ENCODE assay signal across 26 mouse cellular contexts in the genomic region with DNA sequence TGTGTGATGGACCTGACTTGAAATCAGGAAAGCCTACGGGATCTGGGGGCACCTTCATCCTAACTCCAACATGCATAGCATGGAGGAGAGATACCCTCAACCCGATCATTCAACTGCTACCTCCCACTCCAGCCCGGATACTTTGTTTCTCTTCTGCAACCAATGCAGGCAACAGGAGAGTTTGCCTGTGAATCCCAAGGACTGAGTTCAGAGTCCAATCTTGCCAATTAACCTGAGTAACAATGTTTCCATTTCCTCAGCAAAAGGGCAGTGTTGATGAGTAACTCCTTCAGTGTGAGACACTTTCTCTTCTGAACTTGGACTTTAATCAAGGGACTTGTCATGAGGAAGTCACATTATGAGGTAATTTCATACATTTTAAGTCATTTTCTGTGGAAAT.
DNase-seq lines count a peak whose midpoint lies in the region; ATAC-seq lines count a peak whose summit lies in the region.
"Had no signal": no experiment of that assay in that cellular context is flagged by ENCODE, and none has a peak within 500 bp of the region (broad histone marks: within the 10 kb centered on the region; RNA-seq: fewer than 3 reads in every experiment).

No protein-coding gene starts in this region.

- peaks cover 6% of the 10 kb centered on the region; the same call in 1 of the 2 replicates for H3K4me1 ChIP-seq in kidney, embryonic 14.5 days (ENCODE audit: control insufficient read depth, insufficient read depth, low read length)
- H3K4me1 ChIP-seq in limb, embryonic 13.5 days = peaks cover 44% of the 10 kb centered on the region
- peaks cover 39% of the 10 kb centered on the region for H3K4me1 ChIP-seq in limb, embryonic 10.5 days
- H3K4me1 ChIP-seq in kidney, embryonic 16.5 days (ENCODE audit: insufficient read depth, low read length) = peaks cover 10% of the 10 kb centered on the region; the same call in 1 of the 2 replicates
- H3K4me1 ChIP-seq in forebrain, embryonic 10.5 days = peaks cover 20% of the 10 kb centered on the region
- H3K4me1 ChIP-seq: heart, embryonic 15.5 days had no signal

- no peak overlapping the region for H3K27ac ChIP-seq in kidney, embryonic 14.5 days (ENCODE audit: low read depth, low read length)
- peak overlapping the region; percentile 17; the same call in 1 of the 2 replicates for H3K27ac ChIP-seq in limb, embryonic 13.5 days
- H3K27ac ChIP-seq in limb, embryonic 10.5 days = no peak overlapping the region
- no peak overlapping the region for H3K27ac ChIP-seq in kidney, embryonic 16.5 days (ENCODE audit: low read length)
- H3K27ac ChIP-seq in forebrain, embryonic 10.5 days = no peak overlapping the region
- H3K27ac ChIP-seq: embryonic facial prominence, embryonic 15.5 days; forebrain, embryonic 12.5 days; heart, adult 2 months; heart, embryonic 15.5 days; hindbrain, embryonic 10.5 days; hindbrain, embryonic 15.5 days had no signal

- no peaks in the 10 kb centered on the region for H3K27me3 ChIP-seq in kidney, embryonic 14.5 days (ENCODE audit: control insufficient read depth, insufficient read depth, low read length)
- no peaks in the 10 kb centered on the region; the same call in 1 of the 2 replicates for H3K27me3 ChIP-seq in limb, embryonic 13.5 days
- 0 out of 2 replicates have a peak, but pooled peaks cover 4% of the 10 kb centered on the region for H3K27me3 ChIP-seq in limb, embryonic 10.5 days (ENCODE audit: low read depth, poor library complexity, severe bottlenecking)
- H3K27me3 ChIP-seq in kidney, embryonic 16.5 days (ENCODE audit: insufficient read depth, low read length) = no peaks in the 10 kb centered on the region; the same call in 1 of the 2 replicates
- H3K27me3 ChIP-seq in forebrain, embryonic 10.5 days (ENCODE audit: poor library complexity, severe bottlenecking) = no peaks in the 10 kb centered on the region
- H3K27me3 ChIP-seq: CH12.LX; embryonic facial prominence, embryonic 15.5 days; forebrain, embryonic 12.5 days; hindbrain, embryonic 15.5 days had no signal

- no peaks in the 10 kb centered on the region for H3K36me3 ChIP-seq in kidney, embryonic 14.5 days (ENCODE audit: control insufficient read depth, insufficient read depth, low read length)
- no peaks in the 10 kb centered on the region for H3K36me3 ChIP-seq in limb, embryonic 13.5 days
- H3K36me3 ChIP-seq in limb, embryonic 10.5 days = no peaks in the 10 kb centered on the region
- no peaks in the 10 kb centered on the region for H3K36me3 ChIP-seq in kidney, embryonic 16.5 days (ENCODE audit: insufficient read depth, low read length)
- no peaks in the 10 kb centered on the region for H3K36me3 ChIP-seq in forebrain, embryonic 10.5 days (replicated peaks)
- H3K36me3 ChIP-seq: embryonic facial prominence, embryonic 15.5 days; forebrain, embryonic 12.5 days; heart, embryonic 15.5 days; hindbrain, embryonic 10.5 days; hindbrain, embryonic 15.5 days had no signal

- H3K9ac ChIP-seq in kidney, embryonic 14.5 days (ENCODE audit: low read depth, low read length) = no peak overlapping the region
- H3K9ac ChIP-seq in limb, embryonic 13.5 days = no peak overlapping the region
- H3K9ac ChIP-seq in kidney, embryonic 16.5 days (replicated peaks; ENCODE audit: low read length) = no peak overlapping the region
- H3K9ac ChIP-seq: embryonic facial prominence, embryonic 15.5 days; forebrain, embryonic 12.5 days; heart, embryonic 15.5 days; hindbrain, embryonic 15.5 days had no signal

- H3K9me3 ChIP-seq in kidney, embryonic 14.5 days (ENCODE audit: control insufficient read depth, low read length) = no peaks in the 10 kb centered on the region
- H3K9me3 ChIP-seq in limb, embryonic 13.5 days = no peaks in the 10 kb centered on the region
- no peaks in the 10 kb centered on the region for H3K9me3 ChIP-seq in limb, embryonic 10.5 days (replicated peaks)
- no peaks in the 10 kb centered on the region for H3K9me3 ChIP-seq in kidney, embryonic 16.5 days (ENCODE audit: low read length)
- H3K9me3 ChIP-seq in forebrain, embryonic 10.5 days = no peaks in the 10 kb centered on the region
- H3K9me3 ChIP-seq: embryonic facial prominence, embryonic 15.5 days; forebrain, embryonic 12.5 days; heart, embryonic 15.5 days; hindbrain, embryonic 10.5 days; hindbrain, embryonic 15.5 days had no signal

- H3K4me2 ChIP-seq in kidney, embryonic 14.5 days (replicated peaks; ENCODE audit: low read depth, low read length) = no peak overlapping the region
- H3K4me2 ChIP-seq in limb, embryonic 13.5 days (replicated peaks) = no peak overlapping the region
- H3K4me2 ChIP-seq in kidney, embryonic 16.5 days (replicated peaks; ENCODE audit: low read depth, low read length) = no peak overlapping the region
- H3K4me2 ChIP-seq: embryonic facial prominence, embryonic 15.5 days; forebrain, embryonic 12.5 days; heart, embryonic 11.5 days; heart, embryonic 15.5 days; hindbrain, embryonic 15.5 days had no signal

- no peak overlapping the region for H3K4me3 ChIP-seq in kidney, embryonic 14.5 days (ENCODE audit: low read length)
- H3K4me3 ChIP-seq in limb, embryonic 13.5 days = no peak overlapping the region
- H3K4me3 ChIP-seq in limb, embryonic 10.5 days = no peak overlapping the region
- H3K4me3 ChIP-seq in kidney, embryonic 16.5 days (ENCODE audit: low read length) = no peak overlapping the region
- H3K4me3 ChIP-seq in forebrain, embryonic 10.5 days = no peak overlapping the region
- H3K4me3 ChIP-seq: embryonic facial prominence, embryonic 15.5 days; erythroblast, embryonic 14.5 days; forebrain, embryonic 12.5 days; heart, adult 2 months; heart, embryonic 15.5 days; hindbrain, embryonic 10.5 days; hindbrain, embryonic 15.5 days had no signal

- DNase-seq in kidney, adult 11 months = peak; percentile 67
- DNase-seq in limb, embryonic 10.5 days (ENCODE audit: low spot score) = no peak
- DNase-seq in kidney, postnatal 36 days = peak; percentile 39 to 87
- no peak for DNase-seq in forebrain, embryonic 10.5 days (ENCODE audit: extremely low spot score, low spot score)
- DNase-seq: adrenal gland, adult 2 months; adrenal gland, postnatal 25 days; cerebellum, adult 8-10 months; cerebellum, postnatal 14 days; embryo, embryonic 11 days; gastrocnemius, postnatal 10 days; heart, adult 2 months; heart, postnatal 14 days had no signal

- no peak for ATAC-seq in kidney, embryonic 14.5 days (ENCODE audit: low FRiP score, low TSS enrichment)
- ATAC-seq in limb, embryonic 13.5 days (ENCODE audit: low FRiP score, low read depth) = no peak
- ATAC-seq in kidney, embryonic 16.5 days (ENCODE audit: low FRiP score, low TSS enrichment) = peak; percentile 47; the same call in 1 of the 2 replicates
- ATAC-seq: activated CD4-positive, CD25-positive, alpha-beta regulatory T cell, adult 4 months; forebrain, embryonic 16.5 days; Patski had no signal

- 36% methylated on average over 3 of the region's 3 CpGs for WGBS in kidney, embryonic 14.5 days
- WGBS in limb, embryonic 13.5 days = 63% methylated on average over 3 of the region's 3 CpGs
- 81% methylated on average over 3 of the region's 3 CpGs for WGBS in limb, embryonic 10.5 days
- 30% methylated on average over 3 of the region's 3 CpGs for WGBS in kidney, embryonic 16.5 days
- 89% methylated on average over 3 of the region's 3 CpGs for WGBS in forebrain, embryonic 10.5 days

Comparison
In these comparisons a context has a peak if more than half of its experiments do, and no peak if none do; other contexts are left out.
1. DNase-seq: peak in kidney, adult 11 months (single experiment) and kidney, postnatal 36 days (2 of 2); none in limb, embryonic 10.5 days (single experiment) and forebrain, embryonic 10.5 days (single experiment).